Comparison of ENCODE assay signal across 8 mouse cellular contexts in the genomic region with DNA sequence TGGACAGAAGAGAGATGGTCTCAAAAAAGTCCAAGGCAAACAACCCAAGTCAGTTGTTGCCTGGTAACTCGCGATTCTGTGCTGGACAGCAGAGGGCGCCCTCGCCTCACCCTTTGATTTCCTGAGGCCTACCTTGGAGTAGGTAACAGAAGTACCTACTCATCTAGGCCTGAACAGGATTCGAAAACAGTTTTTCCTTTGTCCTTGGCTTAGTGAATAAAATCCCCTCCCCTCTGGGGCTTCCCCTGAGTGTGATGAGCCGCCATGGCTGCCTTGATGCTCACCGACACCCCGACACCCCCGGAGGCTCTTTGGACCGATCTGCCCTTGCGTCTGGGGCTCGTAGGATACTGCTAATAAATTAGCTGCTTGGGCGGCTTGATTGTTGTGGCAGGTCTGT.
DNase-seq lines count a peak whose midpoint lies in the region; TF ChIP-seq lines count a peak whose summit lies in the region.

No protein-coding gene starts in this region.

- intact Hi-C loops in heart, postnatal 10 days (cut with DNase I): loop anchor here (1.0 to 5.0 kb wide), 2 partner anchors 655 to 695 kb away; no protein-coding TSS in a partner anchor

- peak; percentile 81 to 85 for TF ChIP-seq CTCF in CH12.LX (conservative IDR thresholded peaks at IDR 0.05 in 1 of 2, IDR thresholded peaks at IDR 0.05 in 1 of 2; ENCODE audit: low read depth in 2 of 2, low read length in 2 of 2)

- TF ChIP-seq EP300 in CH12.LX (IDR thresholded peaks at IDR 0.05; ENCODE audit: low read length): no peak

- H3K27ac ChIP-seq in CH12.LX (ENCODE audit: insufficient read depth, low read depth): no peak overlapping the region
- no peak overlapping the region for H3K27ac ChIP-seq in embryonic facial prominence, embryonic 10.5 days (replicated peaks)

- no peaks in the 10 kb centered on the region for H3K79me2 ChIP-seq in CH12.LX (replicated peaks; ENCODE audit: control insufficient read depth, extremely low read depth, insufficient read depth, poor library complexity, severe bottlenecking)

- dilution Hi-C loops in CH12.LX (cut with MboI; ENCODE audit: extremely low pct_ligation_motif_present, extremely low pct_unique_long_range_greater_than_20kb, low sequenced_read_pairs): no loop called here

- H3K27me3 ChIP-seq in CH12.LX (replicated peaks): no peaks in the 10 kb centered on the region
- H3K27me3 ChIP-seq in embryonic facial prominence, embryonic 10.5 days (replicated peaks; ENCODE audit: low read depth, poor library complexity, severe bottlenecking): no peaks in the 10 kb centered on the region

- H3K36me3 ChIP-seq in CH12.LX (replicated peaks in 1 of 2; ENCODE audit: control insufficient read depth in 1 of 2, insufficient read depth in 1 of 2, low read length in 1 of 2): no peaks in the 10 kb centered on the region
- H3K36me3 ChIP-seq in embryonic facial prominence, embryonic 10.5 days (replicated peaks): no peaks in the 10 kb centered on the region

- no peak overlapping the region for H3K4me3 ChIP-seq in CH12.LX (replicated peaks in 1 of 3; ENCODE audit: low read depth in 2 of 3, low read length in 2 of 3, poor library complexity in 1 of 3)
- no peak overlapping the region for H3K4me3 ChIP-seq in embryonic facial prominence, embryonic 10.5 days

- H3K9me3 ChIP-seq in CH12.LX (replicated peaks; ENCODE audit: low read length): no peaks in the 10 kb centered on the region
- H3K9me3 ChIP-seq in embryonic facial prominence, embryonic 10.5 days: no peaks in the 10 kb centered on the region

- peak; percentile 71 for DNase-seq in CH12.LX (ENCODE audit: extremely low read depth)
- peak; percentile 84 for DNase-seq in adrenal gland, postnatal 10 days
- peak; percentile 81 for DNase-seq in embryonic facial prominence, embryonic 10.5 days (ENCODE audit: low spot score)
- peak; percentile 40 to 69 for DNase-seq in heart, postnatal 10 days
- DNase-seq in layer of hippocampus, adult 11-12 months (ENCODE audit: low spot score): peak; percentile 77
- peak; percentile 66 for DNase-seq in lung, postnatal 10 days
- DNase-seq in retina, postnatal 7 days (ENCODE audit: low read depth, low spot score): peak; percentile 33
- DNase-seq in urinary bladder, adult 2 months (ENCODE audit: low spot score): peak; percentile 44

- peak; percentile 92 for TF ChIP-seq RAD21 in CH12.LX (IDR thresholded peaks at IDR 0.05; ENCODE audit: low read depth, low read length)

- no peak overlapping the region for H3K4me2 ChIP-seq in CH12.LX (ENCODE audit: insufficient read depth, low read depth, poor library complexity, severe bottlenecking)

- 55% methylated on average over 13 of the region's 13 CpGs for WGBS in embryonic facial prominence, embryonic 10.5 days

- peaks cover 0 to 4% of the 10 kb centered on the region in 2 experiments; a peak in 1 of 4 replicates for H3K4me1 ChIP-seq in CH12.LX (ENCODE audit: control insufficient read depth in 1 of 2, insufficient read depth in 2 of 2)
- H3K4me1 ChIP-seq in embryonic facial prominence, embryonic 10.5 days: peaks cover 8% of the 10 kb centered on the region; the same call in 1 of the 2 replicates

- no peak overlapping the region for H3K9ac ChIP-seq in CH12.LX (ENCODE audit: insufficient read depth, low read depth)

- TF ChIP-seq POLR2A in CH12.LX (IDR thresholded peaks at IDR 0.05; ENCODE audit: low read depth, low read length): no peak

- in situ Hi-C loops in CH12.LX (cut with MboI; ENCODE audit: low pct_ligation_motif_present, low pct_unique_long_range_greater_than_20kb, low sequenced_read_pairs): no loop called here

TF ChIP-seq in CH12.LX, 34 proteins besides CTCF, POLR2A, EP300 and RAD21:
- peak; percentile 32; the same call in 1 of the 2 replicates for TF ChIP-seq ZC3H11A (IDR thresholded peaks at IDR 0.05; ENCODE audit: low read depth, low read length)
- TF ChIP-seq SMC3 (IDR thresholded peaks at IDR 0.05; ENCODE audit: low read depth, low read length): peak; percentile 75
- no peak for TF ChIP-seq UBTF (IDR thresholded peaks at IDR 0.05; ENCODE audit: low read depth, low read length)
TF ChIP-seq in CH12.LX: peak in this region for 2.

Comparison
In these comparisons a context has a peak if more than half of its experiments do, and no peak if none do; other contexts are left out.
1. DNase-seq: peak in every context shown above with its lines; median percentile 84 in adrenal gland, postnatal 10 days; 81 in embryonic facial prominence, embryonic 10.5 days; 77 in layer of hippocampus, adult 11-12 months; 71 in CH12.LX; 66 in lung, postnatal 10 days; 54 in heart, postnatal 10 days; 44 in urinary bladder, adult 2 months; 33 in retina, postnatal 7 days.